Mouse (Mus musculus): Measurements from ENCODE around the gene Akap13. TPM values are rescaled to one million over a fixed set of nuclear protein-coding genes. Genes with fewer than 3 reads are reported as not detected.

Gene Akap13
- total RNA-seq, 4 experiments from 2014 or later, result 21.0 to 24.6 (median 21.5) TPM

DNA sequence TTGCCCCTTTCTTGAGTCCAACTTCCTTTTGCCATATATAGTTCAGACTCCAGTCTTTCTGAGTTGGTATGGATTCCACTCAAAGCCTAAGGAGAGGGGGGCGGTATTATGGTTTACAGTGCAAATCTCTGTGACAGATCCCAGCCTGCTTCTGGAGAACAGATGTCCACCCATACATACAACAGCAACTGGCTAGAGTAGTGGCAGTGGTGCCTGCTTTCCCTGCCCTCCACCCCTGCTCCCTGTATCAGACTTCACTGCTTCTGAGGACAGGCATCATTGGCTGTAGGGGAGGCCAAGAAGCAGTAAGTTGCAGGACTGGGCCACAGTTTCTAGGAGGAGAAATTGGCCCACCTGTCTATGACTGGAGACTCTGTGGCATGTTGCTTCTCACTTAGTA is 102.9 kb downstream of the Akap13 start:
- DNase-seq (ENCODE audit: low spot score in 2 of 2), result no peak

DNA sequence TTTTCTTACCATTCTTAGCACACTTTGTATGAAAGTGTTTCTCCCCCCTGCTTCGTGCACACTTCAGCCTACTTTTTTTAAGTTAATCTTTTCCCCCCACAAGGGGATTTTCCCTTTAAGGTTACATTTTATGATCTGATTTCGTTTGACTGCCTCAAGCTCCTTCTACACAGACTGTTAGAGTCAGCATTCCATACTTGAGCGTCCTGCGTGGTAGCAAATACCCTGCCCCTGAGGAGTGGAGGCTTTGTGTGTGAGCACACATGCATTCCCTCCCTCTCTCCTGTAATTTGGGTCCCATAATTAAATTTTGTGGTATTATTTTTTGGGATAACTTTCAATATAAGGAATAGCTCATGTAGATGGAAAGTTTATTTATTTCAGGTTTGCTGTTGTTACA is 103.8 kb downstream of the Akap13 start:
- DNase-seq (ENCODE audit: low spot score in 2 of 2), result no peak

- DNase-seq (ENCODE audit: low spot score in 2 of 2), result no peak
These were observed 104.6 kb downstream of the Akap13 start for GRCm38 (mm10) chr7:75559915-75560314.

DNA sequence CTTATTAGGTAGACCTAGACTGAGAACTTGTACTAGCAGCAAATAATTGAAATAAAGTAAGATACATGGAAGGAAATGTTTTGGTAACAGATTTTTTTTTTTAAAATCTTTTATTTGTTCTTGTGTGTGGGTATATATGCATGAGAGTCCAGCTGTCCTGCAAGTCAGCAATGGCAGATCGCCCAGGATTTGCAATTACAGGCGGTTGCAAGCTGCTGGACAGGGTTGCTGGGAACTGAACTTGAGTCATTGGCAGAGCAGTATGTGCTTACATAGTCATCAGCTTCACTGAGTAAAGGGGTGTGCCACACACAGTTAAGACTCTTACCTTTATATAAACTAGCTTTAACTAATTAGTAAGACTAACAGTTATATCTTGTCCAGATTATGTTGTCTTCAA is 105.2 kb downstream of the Akap13 start:
- DNase-seq (ENCODE audit: low spot score in 2 of 2), result no peak

- DNase-seq (ENCODE audit: low spot score in 2 of 2), result no peak
These were observed 105.8 kb downstream of the Akap13 start for GRCm38 (mm10) chr7:75561134-75561533.

- DNase-seq (ENCODE audit: low spot score in 2 of 2), result no peak
These were observed 112.9 kb downstream of the Akap13 start for GRCm38 (mm10) chr7:75568276-75568675.

GRCm38 (mm10) chr7:75568883-75569282 is 113.5 kb downstream of the Akap13 start:
- DNase-seq (ENCODE audit: low spot score in 2 of 2), result no peak

GRCm38 (mm10) chr7:75570218-75570617 is 114.9 kb downstream of the Akap13 start:
- no peak for DNase-seq (ENCODE audit: low spot score in 2 of 2)

- no peak for DNase-seq (ENCODE audit: low spot score in 2 of 2)
These were observed 115.7 kb downstream of the Akap13 start for GRCm38 (mm10) chr7:75571078-75571477.

- DNase-seq (ENCODE audit: low spot score in 2 of 2), result no peak
These were observed 116.8 kb downstream of the Akap13 start for GRCm38 (mm10) chr7:75572127-75572526.

DNA sequence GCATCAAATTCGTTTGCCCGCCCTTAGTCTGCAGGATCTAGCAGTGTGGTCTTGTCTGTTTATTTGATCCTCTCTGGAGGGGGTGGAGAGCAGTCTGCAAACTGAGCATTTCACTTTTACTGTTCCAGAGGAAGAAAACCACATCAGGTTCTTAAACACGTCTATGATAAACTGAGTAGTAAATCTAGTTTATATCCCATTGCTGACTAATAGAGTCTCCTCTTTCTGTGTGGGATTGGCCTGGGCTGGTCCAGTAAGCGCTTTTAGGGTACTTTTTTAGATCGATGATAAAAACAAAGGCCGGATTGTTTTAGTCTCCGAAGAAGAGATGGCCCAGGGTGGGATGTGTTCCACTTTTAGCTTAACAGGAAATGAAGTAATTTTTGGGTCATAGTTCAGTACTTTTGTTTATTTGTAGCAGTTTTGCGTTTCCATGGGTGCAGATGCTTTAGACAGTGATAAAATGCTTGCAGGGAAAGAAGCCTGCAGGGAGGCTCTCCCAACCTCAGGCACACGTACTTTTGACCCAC is 119.9 kb downstream of the Akap13 start:
- no peak for DNase-seq (ENCODE audit: low spot score in 2 of 2)

GRCm38 (mm10) chr7:75575800-75576585 is 120.7 kb downstream of the Akap13 start:
- no peak for DNase-seq (ENCODE audit: low spot score in 2 of 2)

DNA sequence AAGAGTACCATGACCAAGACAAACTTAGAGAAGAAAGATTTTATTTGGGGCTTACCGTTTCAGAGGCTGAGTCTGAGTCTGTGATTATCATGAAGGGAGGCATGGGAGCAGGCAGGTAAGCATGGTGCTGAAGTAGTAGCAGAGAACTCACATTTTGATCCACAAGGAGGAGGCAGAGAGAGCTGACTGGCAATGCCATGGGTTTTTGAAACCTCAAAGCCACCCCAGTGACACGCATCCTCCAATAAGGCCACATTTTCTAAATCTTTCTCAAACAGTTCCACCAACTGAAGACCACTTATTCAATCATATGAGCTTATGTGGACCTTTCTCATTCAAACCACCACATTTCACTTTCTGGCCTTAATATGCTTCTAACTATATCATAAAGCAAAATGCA is 121.5 kb downstream of the Akap13 start:
- DNase-seq (ENCODE audit: low spot score in 2 of 2), result no peak

GRCm38 (mm10) chr7:75577353-75577752 is 122.0 kb downstream of the Akap13 start:
- no peak for DNase-seq (ENCODE audit: low spot score in 2 of 2)

GRCm38 (mm10) chr7:75578647-75579046 is 123.3 kb downstream of the Akap13 start:
- no peak for DNase-seq (ENCODE audit: low spot score in 2 of 2)

GRCm38 (mm10) chr7:75582091-75582490 is 126.8 kb downstream of the Akap13 start:
- no peak for DNase-seq (ENCODE audit: low spot score in 2 of 2)

GRCm38 (mm10) chr7:75584100-75584499 is 128.8 kb downstream of the Akap13 start:
- DNase-seq (ENCODE audit: low spot score in 2 of 2), result no peak

GRCm38 (mm10) chr7:75585409-75585808 is 130.1 kb downstream of the Akap13 start:
- no peak for DNase-seq (ENCODE audit: low spot score in 2 of 2)

- DNase-seq (ENCODE audit: low spot score in 2 of 2), result no peak
These were observed 130.8 kb downstream of the Akap13 start for GRCm38 (mm10) chr7:75586113-75586512.

DNA sequence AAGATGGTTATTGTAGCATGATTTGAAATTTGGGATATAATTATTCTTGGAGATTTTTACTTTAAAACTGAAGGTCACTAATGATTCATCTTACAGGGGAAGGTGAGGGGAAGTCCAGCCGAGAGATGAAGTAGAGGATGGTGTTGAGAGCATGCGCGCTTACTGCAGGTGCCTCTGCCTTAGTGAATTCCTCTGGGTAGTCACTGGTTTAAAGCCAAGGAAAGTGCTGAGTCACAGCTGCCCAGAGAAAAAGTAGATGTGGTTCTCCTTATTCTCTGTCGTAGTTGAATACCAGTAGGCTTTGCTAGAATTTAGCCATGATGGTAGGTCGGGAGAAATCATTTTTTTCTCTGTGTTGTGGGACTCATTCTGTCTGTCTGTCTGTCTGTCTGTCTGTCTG is 132.4 kb downstream of the Akap13 start:
- DNase-seq (ENCODE audit: low spot score in 2 of 2), result no peak

GRCm38 (mm10) chr7:75589304-75589973 is 134.1 kb downstream of the Akap13 start:
- DNase-seq (ENCODE audit: low spot score in 2 of 2), result no peak

GRCm38 (mm10) chr7:75591961-75592360 is 136.6 kb downstream of the Akap13 start:
- no peak for DNase-seq (ENCODE audit: low spot score in 2 of 2)

- DNase-seq (ENCODE audit: low spot score in 2 of 2), result no peak
These were observed 139.5 kb downstream of the Akap13 start for GRCm38 (mm10) chr7:75594801-75595200.
